Mouse (Mus musculus) gastrocnemius, postnatal 25 days (tissue): ENCODE data around the gene 4933434E20Rik. TPM values are rescaled to one million over a fixed set of nuclear protein-coding genes. Genes with fewer than 3 reads are reported as not detected.

Experiments
- microRNA-seq, 2 experiments: library from miRNA; unstranded; fragments of <30 nt; microRNA quantifications; one replicate each; pipeline ENCODE4 v1.2.0; 2021; ENCODE audit warnings: borderline replicate concordance in 2 of 2
- total RNA-seq, 2 experiments: library from RNA; stranded (reverse); gene quantifications; 1 replicate in 1 of 2; 2 replicates in 1 of 2; pipeline ENCODE4 v1.2.3; 2021

4933434E20Rik gene
- total RNA-seq, 2 experiments from 2014 or later, result 84.1 to 84.9 TPM

Small RNA genes lying within 50 kb of the gene (microRNA-seq; reads per million reads assigned to microRNA genes)
- gene Mir190b, result 36.1 to 62.5 reads per million in 2 experiments
- gene Mir7669, result 0.53 to 2.9 reads per million in 2 experiments

Other genes starting within 250 kb of the 4933434E20Rik start
- 1 to 10 TPM; 4.2 to 5.0 TPM for gene She, start 220.3 kb upstream of the 4933434E20Rik start, total RNA-seq
- gene Il6ra, start 138.4 kb upstream of the 4933434E20Rik start, total RNA-seq, result 1 to 10 TPM; 3.1 to 4.2 TPM
- gene Atp8b2, start 88.1 kb upstream of the 4933434E20Rik start, total RNA-seq, result 10 to 100 TPM; 14.1 to 15.1 TPM
- 10 to 100 TPM; 44.7 to 54.8 TPM for gene Hax1, start 52.9 kb upstream of the 4933434E20Rik start, total RNA-seq
- 10 to 100 TPM; 79.1 to 79.3 TPM for gene Ubap2l, start 992 bp downstream of the 4933434E20Rik start, total RNA-seq
- 100 to 1,000 TPM; 133 to 716 TPM for gene Tpm3, start 21.0 kb downstream of the 4933434E20Rik start, total RNA-seq
- under 1 TPM; 0.05 to 0.08 TPM for gene Nup210l, start 52.5 kb downstream of the 4933434E20Rik start, total RNA-seq
- gene Rps27, start 162.0 kb downstream of the 4933434E20Rik start, total RNA-seq, result 100 to 1,000 TPM; 823 to 860 TPM
- 1 to 10 TPM; 7.1 to 8.8 TPM for gene Rab13, start 162.1 kb downstream of the 4933434E20Rik start, total RNA-seq
- 10 to 100 TPM; 54.3 to 56.9 TPM for gene Jtb, start 180.0 kb downstream of the 4933434E20Rik start, total RNA-seq
- gene Creb3l4, start 191.9 kb downstream of the 4933434E20Rik start, total RNA-seq, result under 1 TPM in 1 of 2 experiments, not detected in 1; 0.35 TPM
- 10 to 100 TPM; 49.6 to 54.7 TPM for gene Slc39a1, start 196.5 kb downstream of the 4933434E20Rik start, total RNA-seq
- 10 to 100 TPM; 13.9 to 16.9 TPM for gene Crtc2, start 202.5 kb downstream of the 4933434E20Rik start, total RNA-seq
- 10 to 100 TPM; 71.3 to 76.9 TPM for gene Dennd4b, start 213.5 kb downstream of the 4933434E20Rik start, total RNA-seq
- gene Gatad2b, start 241.5 kb downstream of the 4933434E20Rik start, total RNA-seq, result 10 to 100 TPM; 37.2 to 40.0 TPM